Mouse (Mus musculus): Measurements from ENCODE around the gene Dusp28.

DNA sequence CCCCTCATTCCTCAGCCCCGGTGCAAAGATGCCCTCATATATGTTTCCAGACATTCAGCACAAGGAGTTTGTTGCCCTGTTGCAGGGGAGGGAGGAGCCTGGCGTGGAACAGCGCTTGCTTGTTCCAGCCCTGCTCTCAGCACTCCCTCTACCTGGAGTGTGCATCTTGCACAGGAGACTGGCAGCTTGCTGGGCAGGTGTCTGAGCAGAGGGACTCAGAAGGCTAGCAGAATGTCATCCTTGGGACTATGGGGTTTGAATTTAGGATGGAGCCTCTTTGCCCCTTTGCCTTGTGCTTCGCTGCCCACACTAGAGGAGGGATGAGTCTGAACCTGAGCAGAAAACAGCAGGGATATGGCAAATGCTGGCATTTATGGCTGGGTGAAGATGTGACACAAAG is 33.0 kb downstream of the Dusp28 start:
- TF ChIP-seq CTCF (IDR thresholded peaks at IDR 0.05; ENCODE audit: borderline replicate concordance, insufficient read depth, low read depth, low read length) (no peak), POLR2A (IDR thresholded peaks at IDR 0.05; ENCODE audit: borderline replicate concordance, insufficient read depth, low read length) (no peak)
